Mouse (Mus musculus): Measurements from ENCODE around the gene Anks6. TPM values are rescaled to one million over a fixed set of nuclear protein-coding genes. Genes with fewer than 3 reads are reported as not detected.

The Anks6 gene
- polyA plus RNA-seq, 1 experiment from 2014 or later: 1.6 TPM

- Histone ChIP-seq H3K9me3 (ENCODE audit: control insufficient read depth, low read length) (no peaks in the 10 kb centered on the region), H3K4me1 (ENCODE audit: control insufficient read depth in 2 of 2, insufficient read depth in 2 of 2, low read length in 2 of 2) (no peaks in the 10 kb centered on the region), H3K4me2 (ENCODE audit: low read length) (no peak overlapping the region), H3K36me3 (ENCODE audit: control insufficient read depth, insufficient read depth, low read length) (no peaks in the 10 kb centered on the region), H3K9ac (ENCODE audit: low read length) (no peak overlapping the region), H3K27me3 (ENCODE audit: control insufficient read depth, insufficient read depth, low read length) (no peaks in the 10 kb centered on the region), H3K27ac (replicated peaks in 1 of 2; ENCODE audit: control insufficient read depth in 1 of 2, insufficient read depth in 1 of 2, low read depth in 2 of 2, low read length in 2 of 2) (no peak overlapping the region), H3K4me3 (ENCODE audit: control insufficient read depth in 1 of 2, insufficient read depth in 1 of 2, low read depth in 1 of 2, low read length in 2 of 2) (no peak overlapping the region)
- 67% methylated on average over 10 of the region's 10 CpGs for WGBS
- ATAC-seq (ENCODE audit: insufficient number of reproducible peaks, insufficient read depth, low FRiP score, low read depth): no peak
Measured at GRCm38 (mm10) chr4:46973322-46973721, 83.9 kb downstream of the Anks6 start.

DNA sequence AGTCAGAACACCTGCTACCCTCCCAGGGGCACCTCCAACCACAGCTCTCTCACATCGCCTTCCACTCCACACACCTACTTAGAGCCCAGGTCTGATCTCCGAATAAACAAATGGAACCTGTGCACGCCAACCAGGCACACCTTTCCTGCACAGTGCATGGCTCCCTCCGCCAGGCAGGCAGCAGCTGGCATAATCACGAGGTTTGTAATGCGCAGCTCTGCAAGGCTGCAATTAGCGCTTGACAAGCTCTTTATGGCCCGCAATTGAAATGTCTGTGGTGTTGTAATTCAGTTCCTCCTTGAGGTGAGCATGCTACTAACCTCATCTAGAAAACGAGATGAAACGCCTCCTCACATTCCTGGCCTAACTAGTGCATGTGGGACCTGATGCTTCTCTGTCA lies 89.2 kb downstream of the Anks6 start:
- Histone ChIP-seq H3K4me1 (ENCODE audit: control insufficient read depth in 2 of 2, insufficient read depth in 2 of 2, low read length in 2 of 2) (no peaks in the 10 kb centered on the region), H3K4me3 (ENCODE audit: control insufficient read depth in 1 of 2, insufficient read depth in 1 of 2, low read depth in 1 of 2, low read length in 2 of 2) (no peak overlapping the region), H3K27ac (replicated peaks in 1 of 2; ENCODE audit: control insufficient read depth in 1 of 2, insufficient read depth in 1 of 2, low read depth in 2 of 2, low read length in 2 of 2) (no peak overlapping the region), H3K9me3 (ENCODE audit: control insufficient read depth, low read length) (no peaks in the 10 kb centered on the region), H3K4me2 (ENCODE audit: low read length) (no peak overlapping the region), H3K36me3 (ENCODE audit: control insufficient read depth, insufficient read depth, low read length) (no peaks in the 10 kb centered on the region), H3K9ac (ENCODE audit: low read length) (no peak overlapping the region), H3K27me3 (ENCODE audit: control insufficient read depth, insufficient read depth, low read length) (no peaks in the 10 kb centered on the region)
- no peak for ATAC-seq (ENCODE audit: insufficient number of reproducible peaks, insufficient read depth, low FRiP score, low read depth)
- 85% methylated on average over 10 of the region's 10 CpGs for WGBS

GRCm38 (mm10) chr4:46966551-46966950 lies 90.7 kb downstream of the Anks6 start:
- H3K9me3 ChIP-seq (ENCODE audit: control insufficient read depth, low read length): no peaks in the 10 kb centered on the region
- H3K4me1 ChIP-seq (ENCODE audit: control insufficient read depth in 2 of 2, insufficient read depth in 2 of 2, low read length in 2 of 2): no peaks in the 10 kb centered on the region
- H3K27ac ChIP-seq (replicated peaks in 1 of 2; ENCODE audit: control insufficient read depth in 1 of 2, insufficient read depth in 1 of 2, low read depth in 2 of 2, low read length in 2 of 2): no peak overlapping the region
- H3K4me2 ChIP-seq (ENCODE audit: low read length): no peak overlapping the region
- H3K9ac ChIP-seq (ENCODE audit: low read length): no peak overlapping the region
- H3K27me3 ChIP-seq (ENCODE audit: control insufficient read depth, insufficient read depth, low read length): no peaks in the 10 kb centered on the region
- no peak overlapping the region for H3K4me3 ChIP-seq (ENCODE audit: control insufficient read depth in 1 of 2, insufficient read depth in 1 of 2, low read depth in 1 of 2, low read length in 2 of 2)
- no peaks in the 10 kb centered on the region for H3K36me3 ChIP-seq (ENCODE audit: control insufficient read depth, insufficient read depth, low read length)
- ATAC-seq (ENCODE audit: insufficient number of reproducible peaks, insufficient read depth, low FRiP score, low read depth): no peak

Other genes starting within 250 kb of the Anks6 start
- 0.03 and 0.08 TPM in 2 replicates for gene Gabbr2, start 65.6 kb downstream of the Anks6 start, polyA plus RNA-seq (2014; fragmentation: Nextera tagmentation; extraction: Ambion mirVana)
- 1.6 and 2.1 TPM in 2 replicates for gene Galnt12, start 34.5 kb upstream of the Anks6 start, polyA plus RNA-seq (2014; fragmentation: Nextera tagmentation; extraction: Ambion mirVana)
- 8.0 and 12.0 TPM in 2 replicates for gene Col15a1, start 150.7 kb upstream of the Anks6 start, polyA plus RNA-seq (2014; fragmentation: Nextera tagmentation; extraction: Ambion mirVana)